Mouse (Mus musculus): ENCODE results near the gene Mrs2. TPM values are rescaled to one million over a fixed set of nuclear protein-coding genes. Genes with fewer than 3 reads are reported as not detected.

Gene Mrs2
- total RNA-seq, 2 experiments from 2014 or later, result 8.8 to 19.8 TPM

Other genes with a start within 250 kb of the Mrs2 start
- 222 and 241 TPM in 2 replicates for gene BC005537, start 218.7 kb downstream of the Mrs2 start, total RNA-seq (2015)
- 97.2 and 116 TPM in 2 replicates for gene BC005537, start 218.7 kb downstream of the Mrs2 start, total RNA-seq (2017)
- 26.7 and 27.1 TPM in 2 replicates for gene Acot13, start 188.8 kb downstream of the Mrs2 start, total RNA-seq (2015)
- 26.1 and 30.3 TPM in 2 replicates for gene Acot13, start 188.8 kb downstream of the Mrs2 start, total RNA-seq (2017)
- gene Tdp2, start 188.7 kb downstream of the Mrs2 start, total RNA-seq (2015), result 45.4 and 47.7 TPM in 2 replicates
- 32.9 and 35.6 TPM in 2 replicates for gene Tdp2, start 188.7 kb downstream of the Mrs2 start, total RNA-seq (2017)
- gene D130043K22Rik, start 175.2 kb downstream of the Mrs2 start, total RNA-seq (2015), result not detected in 2 replicates
- not detected in 2 replicates for gene D130043K22Rik, start 175.2 kb downstream of the Mrs2 start, total RNA-seq (2017)
- gene Aldh5a1, start 82.7 kb downstream of the Mrs2 start, total RNA-seq (2015), result 0.62 and 0.89 TPM in 2 replicates
- gene Aldh5a1, start 82.7 kb downstream of the Mrs2 start, total RNA-seq (2017), result 0.89 and 1.1 TPM in 2 replicates
- gene Gpld1, start 77.2 kb downstream of the Mrs2 start, total RNA-seq (2015), result 0.66 and 0.91 TPM in 2 replicates
- 1.1 and 1.5 TPM in 2 replicates for gene Gpld1, start 77.2 kb downstream of the Mrs2 start, total RNA-seq (2017)
- gene Dcdc2a, start 35.6 kb upstream of the Mrs2 start, total RNA-seq (2015), result not detected in 2 replicates
- gene Dcdc2a, start 35.6 kb upstream of the Mrs2 start, total RNA-seq (2017), result not detected in 2 replicates

Data from megakaryocyte, adult 5-6 weeks (primary cell).